Mouse (Mus musculus): ENCODE measurements around the gene Fuz. TPM values are rescaled to one million over a fixed set of nuclear protein-coding genes. Genes with fewer than 3 reads are reported as not detected.

Gene Fuz
- polyA plus RNA-seq, 1 experiment from 2014 or later = 28.4 TPM

DNA sequence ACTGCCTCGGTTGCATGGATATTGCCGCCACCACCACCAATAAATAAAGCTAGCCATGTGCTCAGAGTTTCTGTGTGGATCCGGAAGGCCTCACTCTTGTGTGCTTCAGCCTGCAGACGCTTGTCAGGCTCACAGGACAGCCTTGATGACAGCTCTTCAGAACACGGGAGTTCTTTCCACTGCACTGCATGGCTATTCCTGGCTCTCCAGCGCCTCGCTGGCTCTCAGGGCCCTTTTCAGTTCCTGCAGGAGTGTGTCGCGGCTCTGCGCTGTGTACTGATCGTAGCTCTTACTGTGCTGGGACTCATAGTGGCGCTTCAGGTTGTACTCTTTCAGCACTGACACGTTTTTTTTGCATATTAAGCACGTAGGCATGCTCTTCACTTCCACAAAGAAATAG is 18.0 kb upstream of the Fuz start:
- Histone ChIP-seq H3K36me3 (peaks cover 74% of the 10 kb centered on the region), H3K27me3 (ENCODE audit: insufficient read depth, poor library complexity, severe bottlenecking) (no peaks in the 10 kb centered on the region), H3K9me3 (no peaks in the 10 kb centered on the region), H3K27ac (no peak overlapping the region), H3K4me1 (replicated peaks) (peaks cover under 1% of the 10 kb centered on the region; the same call in 1 of the 2 replicates), H3K4me3 (no peak overlapping the region)
- WGBS = 92% methylated on average over 14 of the region's 14 CpGs
- DNase-seq (ENCODE audit: low spot score) = no peak

DNA sequence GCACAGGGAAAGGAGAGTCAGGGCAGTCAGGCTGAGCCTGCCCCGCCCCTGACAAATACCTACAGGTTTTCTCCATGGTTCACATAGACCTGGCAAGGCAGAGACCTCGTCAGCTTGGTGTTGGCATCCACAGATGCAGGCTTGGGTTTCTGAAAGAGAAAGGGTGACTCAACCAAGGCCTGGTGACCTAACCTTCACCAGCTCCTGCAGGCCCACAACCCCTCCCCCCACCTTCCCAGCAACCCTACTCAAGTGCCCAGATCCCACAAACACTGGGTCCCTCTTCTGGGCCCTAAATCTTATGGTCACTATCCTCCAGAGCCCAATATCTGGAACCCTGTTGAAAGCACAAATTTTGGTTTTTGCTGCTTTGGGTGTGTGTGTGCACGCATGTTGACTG is 12.8 kb upstream of the Fuz start:
- H3K27me3 ChIP-seq (ENCODE audit: insufficient read depth, poor library complexity, severe bottlenecking) = no peaks in the 10 kb centered on the region
- peaks cover 16% of the 10 kb centered on the region; the same call in 1 of the 2 replicates for H3K4me1 ChIP-seq (replicated peaks)
- peaks cover 98% of the 10 kb centered on the region for H3K36me3 ChIP-seq
- no peak overlapping the region for H3K4me3 ChIP-seq
- no peak for DNase-seq (ENCODE audit: low spot score)
- WGBS = 94% methylated on average over 3 of the region's 3 CpGs
- no peak overlapping the region for H3K27ac ChIP-seq
- H3K9me3 ChIP-seq = no peaks in the 10 kb centered on the region

DNA sequence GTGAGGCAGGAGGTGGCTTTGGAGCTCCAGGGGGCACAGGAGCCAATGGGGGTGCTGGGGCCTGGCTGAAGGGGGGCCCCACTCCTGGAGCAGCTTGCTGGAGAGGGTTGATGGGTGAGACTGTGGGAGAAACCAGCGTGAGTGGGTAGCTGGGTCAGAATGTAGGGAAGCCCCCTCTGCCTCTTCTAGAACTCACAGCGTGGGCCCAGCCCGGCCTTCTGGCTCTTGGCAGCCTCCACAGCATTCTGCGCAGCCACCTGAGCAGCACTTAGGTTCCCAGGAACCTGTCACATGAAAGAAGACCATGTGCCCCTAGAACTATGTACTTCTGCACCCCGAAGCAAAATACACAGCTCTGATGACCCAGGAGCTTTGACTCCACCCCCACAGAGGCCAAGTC is 11.2 kb upstream of the Fuz start:
- DNase-seq (ENCODE audit: low spot score) = no peak
- no peak overlapping the region; the same call in 1 of the 2 replicates for H3K4me3 ChIP-seq
- 95% methylated on average over 5 of the region's 5 CpGs for WGBS
- peaks cover 26% of the 10 kb centered on the region; the same call in 1 of the 2 replicates for H3K4me1 ChIP-seq (replicated peaks)
- H3K36me3 ChIP-seq = peaks cover 98% of the 10 kb centered on the region
- no peak overlapping the region for H3K27ac ChIP-seq
- H3K27me3 ChIP-seq (ENCODE audit: insufficient read depth, poor library complexity, severe bottlenecking) = no peaks in the 10 kb centered on the region
- H3K9me3 ChIP-seq = no peaks in the 10 kb centered on the region

DNA sequence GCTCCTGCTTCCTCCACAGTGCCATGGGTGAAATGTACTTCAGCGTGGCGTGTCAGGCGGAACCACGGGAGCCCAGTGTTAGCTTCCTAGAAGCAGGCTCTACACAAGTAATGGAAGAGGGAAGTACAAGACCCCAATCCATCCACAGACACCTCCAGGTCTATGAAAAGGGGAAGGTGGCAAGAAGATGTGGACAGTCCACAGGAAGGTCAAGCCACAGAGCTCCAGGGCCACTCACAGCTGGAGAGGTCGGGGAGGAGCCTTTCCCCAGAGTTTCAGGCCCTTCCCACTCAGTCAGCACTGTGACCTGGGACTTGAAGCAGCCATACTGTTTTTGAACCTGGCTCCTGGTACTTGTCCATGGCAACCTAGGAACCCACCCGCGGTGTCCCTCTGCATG is 8.9 kb upstream of the Fuz start:
- no peaks in the 10 kb centered on the region for H3K27me3 ChIP-seq (ENCODE audit: insufficient read depth, poor library complexity, severe bottlenecking)
- no peak for DNase-seq (ENCODE audit: low spot score)
- WGBS = 92% methylated on average over 7 of the region's 7 CpGs
- H3K4me3 ChIP-seq = no peak overlapping the region
- H3K9me3 ChIP-seq = no peaks in the 10 kb centered on the region
- H3K36me3 ChIP-seq = peaks cover 90% of the 10 kb centered on the region
- H3K27ac ChIP-seq = no peak overlapping the region
- H3K4me1 ChIP-seq (replicated peaks) = peaks cover 41% of the 10 kb centered on the region

DNA sequence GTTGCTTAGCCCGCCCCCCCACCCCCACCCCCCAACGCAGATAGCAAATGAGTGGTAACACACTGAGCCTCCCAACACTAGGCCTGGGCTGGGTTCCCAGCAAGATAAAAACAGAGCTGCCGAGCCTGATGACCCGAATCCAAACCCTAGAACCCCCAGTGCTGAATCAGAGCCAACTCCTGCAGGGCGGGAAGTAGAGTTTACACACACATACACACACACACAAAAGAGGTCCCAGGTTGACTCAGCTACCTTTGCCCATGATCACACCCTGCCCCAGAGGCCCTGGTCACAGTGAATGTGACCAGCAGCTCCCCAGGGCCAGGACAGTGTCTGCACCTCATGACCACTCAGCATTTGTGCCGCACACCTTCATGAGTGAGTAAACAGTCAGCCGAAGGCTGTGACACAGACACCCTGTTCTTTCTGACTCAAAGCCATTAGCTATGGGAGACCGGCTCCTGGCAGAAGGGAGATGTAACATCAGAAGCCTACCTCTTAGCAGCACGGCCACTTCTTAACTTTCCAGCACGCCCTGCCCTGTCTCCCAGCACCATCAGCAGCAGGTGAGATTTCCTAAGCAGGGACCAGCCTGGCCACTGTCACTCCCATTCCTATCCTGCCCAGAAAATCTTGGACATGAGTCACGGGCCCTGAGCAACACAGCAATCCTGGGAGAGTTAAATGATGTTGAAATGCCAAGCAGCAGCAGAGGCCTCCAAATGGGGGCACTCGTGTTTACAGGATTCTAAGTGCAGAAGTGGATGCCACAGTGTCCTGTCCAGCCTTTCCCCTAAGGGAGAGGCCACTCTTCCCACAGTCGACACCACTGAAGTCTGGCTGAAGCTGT is 7.4 kb upstream of the Fuz start:
- Histone ChIP-seq H3K4me1 (replicated peaks) (peaks cover 46% of the 10 kb centered on the region), H3K4me3 (peak overlapping the region; percentile 20; the same call in 1 of the 2 replicates), H3K36me3 (peaks cover 75% of the 10 kb centered on the region), H3K9me3 (no peaks in the 10 kb centered on the region), H3K27ac (no peak overlapping the region), H3K27me3 (ENCODE audit: insufficient read depth, poor library complexity, severe bottlenecking) (no peaks in the 10 kb centered on the region)
- no peak for DNase-seq (ENCODE audit: low spot score)
- WGBS = 94% methylated on average over 13 of the region's 13 CpGs

DNA sequence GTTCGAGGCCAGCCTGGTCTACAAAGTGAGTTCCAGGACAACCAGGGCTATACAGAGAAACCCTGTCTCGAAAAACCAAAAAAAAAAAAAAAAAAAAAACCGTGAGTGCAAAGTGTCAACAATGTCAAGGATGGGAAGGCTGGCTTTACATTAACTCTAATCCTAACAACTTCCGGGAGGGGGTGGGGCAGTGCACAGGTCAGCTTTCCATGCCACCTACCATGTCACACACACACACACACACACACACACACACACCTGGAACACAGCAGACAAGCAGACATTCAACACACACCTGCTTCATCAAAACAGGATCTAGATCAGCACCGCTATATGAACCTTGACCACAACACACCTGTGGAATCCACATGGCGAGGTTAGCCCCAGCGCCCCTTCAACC is 5.7 kb upstream of the Fuz start:
- H3K36me3 ChIP-seq = peaks cover 58% of the 10 kb centered on the region
- H3K4me1 ChIP-seq (replicated peaks) = peaks cover 61% of the 10 kb centered on the region
- WGBS = 90% methylated on average over 6 of the region's 7 CpGs

DNA sequence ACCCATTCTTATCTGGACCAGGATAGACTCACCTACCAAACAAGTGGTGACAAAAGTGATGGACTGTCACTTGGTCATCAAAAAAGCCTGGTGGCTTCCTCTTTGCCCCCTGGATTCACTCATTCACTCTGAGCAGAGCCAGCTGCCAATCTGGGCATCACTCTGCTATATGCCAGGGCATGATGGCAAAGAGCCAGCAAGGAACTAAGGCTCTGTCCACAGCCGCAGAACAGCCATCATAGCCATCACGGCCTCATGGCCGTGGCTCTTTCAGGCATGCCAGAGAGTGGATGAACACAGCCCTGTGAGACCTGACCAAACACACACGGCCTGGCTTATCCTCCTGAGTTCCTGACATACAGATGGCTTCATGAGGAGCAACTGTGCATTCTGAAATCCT is 5.1 kb upstream of the Fuz start:
- Histone ChIP-seq H3K36me3 (peaks cover 52% of the 10 kb centered on the region), H3K27me3 (ENCODE audit: insufficient read depth, poor library complexity, severe bottlenecking) (no peaks in the 10 kb centered on the region), H3K4me1 (replicated peaks) (peaks cover 63% of the 10 kb centered on the region), H3K4me3 (peak overlapping the region; percentile 88), H3K9me3 (no peaks in the 10 kb centered on the region), H3K27ac (peak overlapping the region; percentile 96; the same call in 1 of the 2 replicates)
- 93% methylated on average over 4 of the region's 4 CpGs for WGBS
- DNase-seq (ENCODE audit: low spot score) = no peak

More for the DNA sequence above, 5.7 kb upstream of the Fuz start:
- Histone ChIP-seq H3K4me3 (peak overlapping the region; percentile 88), H3K9me3 (no peaks in the 10 kb centered on the region), H3K27ac (no peak overlapping the region), H3K27me3 (ENCODE audit: insufficient read depth, poor library complexity, severe bottlenecking) (no peaks in the 10 kb centered on the region)
- DNase-seq (ENCODE audit: low spot score) = no peak

DNA sequence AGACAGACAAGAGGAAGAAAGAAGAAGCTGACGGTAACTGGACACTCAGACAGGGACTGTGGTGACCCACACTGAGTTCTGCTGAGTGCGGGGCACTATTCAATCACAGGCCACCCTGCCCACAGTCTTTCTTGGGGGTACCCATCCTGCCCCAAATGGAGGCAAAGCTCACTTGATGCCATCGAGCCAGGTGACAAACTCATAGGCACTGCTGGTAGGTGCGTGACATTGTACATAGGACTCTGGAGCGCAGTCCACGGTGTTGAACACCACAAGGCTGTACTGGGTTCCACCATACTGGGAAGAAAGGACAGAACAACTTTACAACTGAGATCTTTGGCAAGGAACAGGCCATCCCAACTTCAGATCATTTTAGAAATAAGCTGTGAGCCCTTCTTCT is 4.3 kb upstream of the Fuz start:
- H3K27me3 ChIP-seq (ENCODE audit: insufficient read depth, poor library complexity, severe bottlenecking) = no peaks in the 10 kb centered on the region
- H3K27ac ChIP-seq = peak overlapping the region; percentile 96
- DNase-seq (ENCODE audit: low spot score) = no peak
- 22% methylated on average over 6 of the region's 6 CpGs for WGBS
- H3K4me3 ChIP-seq = peak overlapping the region; percentile 88
- peaks cover 63% of the 10 kb centered on the region for H3K4me1 ChIP-seq (replicated peaks)
- H3K36me3 ChIP-seq = peaks cover 44% of the 10 kb centered on the region
- no peaks in the 10 kb centered on the region for H3K9me3 ChIP-seq

DNA sequence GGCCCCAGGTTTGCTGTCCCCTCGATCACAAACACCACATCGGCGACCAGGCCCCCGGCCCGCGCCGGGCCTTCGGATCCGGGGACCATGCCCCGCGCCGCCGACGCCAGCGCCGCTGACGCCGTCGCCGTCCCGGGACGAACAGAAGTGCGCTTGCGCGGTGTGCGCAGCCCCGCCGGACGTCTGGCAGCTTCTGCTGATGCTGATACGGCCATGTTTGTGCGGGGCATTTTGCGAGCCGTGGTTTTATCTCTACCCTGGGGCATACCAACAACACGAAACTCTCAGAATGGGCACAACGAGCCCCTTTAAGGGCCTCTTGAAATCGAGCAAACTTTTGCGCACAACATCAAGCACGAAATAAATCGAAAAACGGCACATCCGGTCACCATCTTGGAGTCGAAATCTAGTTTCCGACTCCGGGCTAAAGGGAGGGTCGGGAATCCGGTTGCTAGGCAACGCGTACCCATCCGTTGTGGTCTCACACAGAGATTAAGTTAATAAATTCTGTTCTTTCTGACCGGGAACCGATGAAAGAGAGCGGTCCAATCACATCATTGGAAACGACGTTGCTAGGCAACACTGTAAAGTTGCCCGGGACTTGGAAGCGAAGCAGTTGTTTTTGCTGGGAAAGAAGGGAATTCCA is 3.5 kb upstream of the Fuz start, which contains the start of gene Med25:
Gene Med25 (minus strand): TSS at position 437 of the 646 bp plus-strand sequence.
- WGBS = under 1% methylated on average over 56 of the region's 56 CpGs

DNA sequence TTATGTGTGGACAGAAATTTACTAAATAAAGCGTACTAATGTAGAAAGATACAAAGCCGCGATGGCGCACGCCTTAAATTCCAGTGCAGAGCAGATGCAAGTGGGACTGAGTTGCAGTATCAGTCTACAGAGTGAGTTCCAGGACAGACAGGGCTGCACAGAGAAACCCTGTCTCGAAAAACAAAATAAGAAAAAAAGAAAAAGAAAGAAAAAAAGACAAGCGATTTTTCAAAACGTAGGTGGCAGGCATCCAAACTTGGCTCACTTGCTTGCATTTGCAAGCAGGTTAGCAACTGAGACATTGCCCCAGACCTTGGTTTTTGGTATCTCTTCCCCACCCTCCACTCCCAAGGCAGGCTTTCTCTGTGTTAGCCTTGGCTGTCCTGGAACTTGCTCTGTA is 2.7 kb upstream of the Fuz start:
- Histone ChIP-seq H3K4me3 (peak overlapping the region; percentile 88), H3K36me3 (peaks cover 30% of the 10 kb centered on the region), H3K4me1 (replicated peaks) (peaks cover 72% of the 10 kb centered on the region), H3K27ac (peak overlapping the region; percentile 96), H3K27me3 (ENCODE audit: insufficient read depth, poor library complexity, severe bottlenecking) (no peaks in the 10 kb centered on the region), H3K9me3 (no peaks in the 10 kb centered on the region)
- peak; percentile 24 for DNase-seq (ENCODE audit: low spot score)
- 26% methylated on average over 8 of the region's 8 CpGs for WGBS

More for the DNA sequence above, 3.5 kb upstream of the Fuz start, which contains the start of gene Med25:
- Histone ChIP-seq H3K36me3 (peaks cover 36% of the 10 kb centered on the region), H3K27ac (peak within 1 kb of the TSS; percentile 96), H3K4me3 (peak within 1 kb of the TSS; percentile 88), H3K9me3 (no peaks in the 10 kb centered on the region), H3K27me3 (ENCODE audit: insufficient read depth, poor library complexity, severe bottlenecking) (no peaks in the 10 kb centered on the region), H3K4me1 (replicated peaks) (peaks cover 64% of the 10 kb centered on the region)
- peak; percentile 96 for DNase-seq (ENCODE audit: low spot score)

DNA sequence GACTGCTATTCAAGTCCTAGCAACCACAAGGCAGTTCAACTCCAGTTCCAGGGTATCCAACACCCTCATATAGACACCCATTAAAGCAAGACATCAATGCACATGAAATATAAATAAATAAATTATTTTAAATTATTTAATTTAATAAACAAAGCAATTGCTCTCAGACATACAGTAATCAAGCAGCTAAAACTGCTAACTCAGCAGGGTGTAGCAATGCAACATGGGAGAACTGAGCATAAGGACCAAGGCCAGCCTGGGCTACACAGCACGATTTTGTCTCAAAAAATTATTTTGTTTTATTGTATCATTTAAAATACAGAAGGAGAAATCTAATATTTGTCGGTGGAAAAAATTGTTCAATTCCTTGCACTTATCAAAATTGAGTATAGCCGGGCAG is 1.7 kb upstream of the Fuz start:
- no peak for DNase-seq (ENCODE audit: low spot score)
- Histone ChIP-seq H3K9me3 (no peaks in the 10 kb centered on the region), H3K27me3 (ENCODE audit: insufficient read depth, poor library complexity, severe bottlenecking) (no peaks in the 10 kb centered on the region), H3K27ac (peak overlapping the region; percentile 45; the same call in 1 of the 2 replicates), H3K4me3 (no peak overlapping the region), H3K36me3 (peaks cover 28% of the 10 kb centered on the region), H3K4me1 (replicated peaks) (peaks cover 75% of the 10 kb centered on the region)
- 88% methylated on average over 3 of the region's 3 CpGs for WGBS

DNA sequence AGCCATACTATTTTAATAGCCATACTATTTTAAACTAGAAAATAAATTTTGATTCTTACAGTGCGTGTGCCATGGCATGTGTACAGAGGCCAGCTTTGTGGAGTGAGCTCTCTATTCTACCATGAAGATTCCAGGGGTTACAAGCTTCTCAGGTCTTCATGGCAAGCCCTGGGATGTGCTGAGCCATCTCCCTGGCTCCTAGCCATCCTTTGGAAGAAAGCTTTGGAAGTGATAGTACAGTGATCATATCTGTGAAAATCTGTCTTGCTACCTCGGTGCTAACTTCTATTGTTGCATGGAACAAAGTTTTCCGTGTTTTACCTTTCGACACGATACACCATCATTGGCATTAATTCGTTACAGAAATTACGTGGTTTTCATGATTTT is 680 bp upstream of the Fuz start:
- peaks cover 28% of the 10 kb centered on the region for H3K36me3 ChIP-seq
- no peak for DNase-seq (ENCODE audit: low spot score)
- 55% methylated on average over 7 of the region's 7 CpGs for WGBS
- H3K9me3 ChIP-seq = no peaks in the 10 kb centered on the region
- H3K4me1 ChIP-seq (replicated peaks) = peaks cover 77% of the 10 kb centered on the region
- no peaks in the 10 kb centered on the region for H3K27me3 ChIP-seq (ENCODE audit: insufficient read depth, poor library complexity, severe bottlenecking)
- H3K27ac ChIP-seq = peak overlapping the region; percentile 96
- H3K4me3 ChIP-seq = peak overlapping the region; percentile 80

DNA sequence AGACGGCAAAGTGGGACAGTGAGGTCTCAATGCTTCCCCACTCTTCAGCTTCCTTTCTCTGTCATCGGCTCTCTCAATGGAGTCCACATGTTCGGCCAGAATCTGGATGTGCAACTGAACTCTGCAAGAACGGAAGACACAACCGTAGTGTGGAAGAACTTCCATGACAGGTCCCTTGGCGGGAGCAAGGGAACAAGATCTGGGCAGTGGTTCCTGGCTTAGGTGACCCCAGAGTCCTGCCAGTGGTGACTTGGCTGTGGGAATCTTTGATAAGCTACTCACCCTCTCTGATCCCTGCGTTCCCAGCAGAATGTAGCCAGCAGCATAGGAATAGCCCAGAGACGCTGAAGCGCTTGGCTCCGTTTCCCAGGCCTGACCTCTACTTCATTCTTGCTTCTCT is 620 bp downstream of the Fuz start:
- H3K4me1 ChIP-seq (replicated peaks) = peaks cover 77% of the 10 kb centered on the region
- H3K9me3 ChIP-seq = no peaks in the 10 kb centered on the region
- WGBS = 35% methylated on average over 10 of the region's 10 CpGs

More for the DNA sequence above, 620 bp downstream of the Fuz start:
- Histone ChIP-seq H3K36me3 (peaks cover 29% of the 10 kb centered on the region), H3K27ac (peak overlapping the region; percentile 96), H3K27me3 (ENCODE audit: insufficient read depth, poor library complexity, severe bottlenecking) (no peaks in the 10 kb centered on the region), H3K4me3 (peak overlapping the region; percentile 80)
- DNase-seq (ENCODE audit: low spot score) = no peak

Data from hindbrain, embryonic 10.5 days (tissue).